Mouse (Mus musculus) cerebellum, adult 8-10 months (tissue): ENCODE measurements around the gene B3galt6.

ENCODE experiments used
- DNase-seq: peaks from one replicate; pipeline ENCODE4 v3.0.0; 2022

B3galt6 gene

DNA sequence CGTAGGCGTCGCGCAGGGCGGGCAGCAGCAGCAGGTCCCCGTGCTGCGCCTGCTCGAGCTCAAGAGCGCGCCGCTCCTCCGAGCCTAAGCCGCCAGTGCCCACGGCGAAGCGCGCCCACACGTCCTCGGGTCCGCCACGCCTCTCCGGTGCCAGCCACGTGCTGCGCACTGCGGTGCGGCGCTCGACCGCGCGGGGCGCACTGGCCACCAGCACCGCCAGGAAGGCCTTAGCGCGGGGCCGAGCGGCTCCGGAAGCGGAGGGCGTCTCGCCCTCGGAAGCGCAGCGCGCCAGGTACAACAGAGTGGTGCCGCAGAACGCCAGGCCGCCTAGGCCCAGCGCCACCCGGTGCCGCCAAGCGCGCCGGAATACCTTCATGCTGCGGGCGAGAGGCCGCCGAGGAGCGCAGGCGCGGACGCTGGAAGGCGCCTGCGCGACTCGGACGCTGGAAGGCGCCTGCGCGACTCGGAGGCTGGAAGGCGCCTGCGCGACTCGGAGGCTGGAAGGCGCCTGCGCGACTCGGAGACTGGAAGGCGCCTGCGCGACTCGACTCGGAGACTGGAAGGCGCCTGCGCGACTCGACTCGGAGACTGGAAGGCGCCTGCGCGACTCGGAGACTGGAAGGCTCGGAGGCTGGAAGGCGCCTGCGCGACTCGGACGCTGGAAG is at the start of gene B3galt6, which contains the start of gene Sdf4:
TSS of gene B3galt6 (minus strand) at position 409 of the 665 bp plus-strand sequence.
TSS of gene Sdf4 (plus strand) at position 632 of the 665 bp plus-strand sequence.
- peak; percentile 89 for DNase-seq

DNA sequence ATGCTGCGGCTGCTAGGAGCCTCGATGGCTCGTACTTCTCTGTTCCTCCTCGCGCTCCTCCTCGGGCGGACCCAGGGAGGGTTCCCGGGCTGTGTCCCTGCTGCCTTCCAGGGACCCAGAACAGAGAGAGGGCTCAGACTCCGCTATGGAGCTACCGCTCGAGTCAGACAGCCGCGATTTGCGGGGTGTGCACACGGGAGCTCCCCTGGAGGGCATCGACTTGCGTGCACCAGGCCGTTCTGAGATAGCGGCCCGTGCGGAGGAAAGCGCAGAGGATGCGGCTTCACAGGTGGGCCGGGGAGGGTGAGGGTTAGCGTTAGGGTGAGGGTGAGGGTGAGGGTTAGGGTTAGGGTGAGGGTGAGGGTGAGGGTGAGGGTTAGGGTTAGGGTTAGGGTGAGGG is 42.5 kb upstream of the B3galt6 start:
- DNase-seq = no peak

DNA sequence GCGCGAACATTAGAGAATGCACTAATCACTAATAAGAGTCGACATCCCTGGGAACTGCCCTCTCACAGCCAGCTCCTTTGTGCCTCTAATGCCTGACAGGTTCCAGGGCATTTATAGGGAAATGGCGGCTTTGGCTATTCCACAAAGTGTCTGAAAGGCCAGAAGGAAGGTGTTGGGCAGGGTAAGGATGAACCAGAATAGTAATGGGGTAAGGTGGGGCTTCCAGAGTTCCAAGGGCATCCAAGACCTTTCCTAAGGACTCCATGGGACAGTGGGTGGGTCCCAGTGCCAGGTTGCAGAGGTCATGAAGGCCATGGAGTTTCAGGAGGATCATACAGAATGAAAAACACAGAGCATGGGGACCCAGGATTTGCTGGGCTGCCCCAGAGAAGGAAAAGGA is 41.9 kb upstream of the B3galt6 start:
- no peak for DNase-seq

DNA sequence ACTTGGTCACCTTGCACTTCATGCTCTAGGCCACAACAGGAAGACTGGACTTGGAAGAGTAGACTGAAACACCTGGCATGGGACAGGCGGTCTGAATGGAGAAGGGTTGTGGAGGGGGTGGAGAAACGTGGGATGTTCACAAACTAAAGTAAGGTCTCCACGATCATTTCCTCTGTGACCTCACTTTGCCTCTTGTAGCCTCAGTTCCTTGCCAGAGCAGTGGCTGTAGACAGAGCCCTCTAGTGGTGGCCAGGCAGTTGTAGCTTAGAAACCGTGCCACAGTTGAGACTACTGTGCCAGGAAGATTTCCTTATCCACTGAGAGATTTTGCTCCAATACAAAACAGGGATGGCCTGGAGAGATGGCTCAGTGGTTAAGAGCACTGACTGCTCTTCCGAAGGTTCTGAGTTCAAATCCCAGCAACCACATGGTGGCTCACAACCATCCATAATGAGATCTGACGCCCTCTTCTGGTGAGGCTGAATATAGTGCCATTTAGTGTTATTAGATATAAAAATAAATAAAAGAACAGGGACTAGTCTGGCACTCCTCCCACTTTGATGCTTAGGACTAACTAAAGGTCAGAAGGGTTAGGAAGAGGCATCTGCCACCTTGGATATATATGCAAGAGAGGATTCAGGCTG is 41.1 kb upstream of the B3galt6 start:
- DNase-seq = peak; percentile 43

DNA sequence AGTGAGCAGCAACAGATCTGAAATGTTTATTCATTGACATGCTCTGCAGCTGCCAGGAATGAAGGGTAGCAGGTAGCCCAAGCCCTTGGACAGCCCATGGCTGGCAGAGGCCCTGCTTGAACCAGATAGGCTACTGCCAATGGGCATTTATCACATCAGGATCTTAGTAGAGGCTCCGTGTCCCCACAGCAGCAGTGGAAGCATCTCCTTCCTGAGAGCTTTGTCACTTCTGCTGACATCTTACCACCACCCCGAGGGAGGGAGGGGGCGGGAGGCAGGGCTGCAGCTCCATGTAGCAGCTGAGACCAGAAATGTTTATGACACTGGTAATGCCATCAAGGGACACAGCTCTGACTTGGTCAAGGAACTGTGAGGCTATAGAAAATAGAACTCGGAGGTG is 40.4 kb upstream of the B3galt6 start:
- peak; percentile 15 for DNase-seq

DNA sequence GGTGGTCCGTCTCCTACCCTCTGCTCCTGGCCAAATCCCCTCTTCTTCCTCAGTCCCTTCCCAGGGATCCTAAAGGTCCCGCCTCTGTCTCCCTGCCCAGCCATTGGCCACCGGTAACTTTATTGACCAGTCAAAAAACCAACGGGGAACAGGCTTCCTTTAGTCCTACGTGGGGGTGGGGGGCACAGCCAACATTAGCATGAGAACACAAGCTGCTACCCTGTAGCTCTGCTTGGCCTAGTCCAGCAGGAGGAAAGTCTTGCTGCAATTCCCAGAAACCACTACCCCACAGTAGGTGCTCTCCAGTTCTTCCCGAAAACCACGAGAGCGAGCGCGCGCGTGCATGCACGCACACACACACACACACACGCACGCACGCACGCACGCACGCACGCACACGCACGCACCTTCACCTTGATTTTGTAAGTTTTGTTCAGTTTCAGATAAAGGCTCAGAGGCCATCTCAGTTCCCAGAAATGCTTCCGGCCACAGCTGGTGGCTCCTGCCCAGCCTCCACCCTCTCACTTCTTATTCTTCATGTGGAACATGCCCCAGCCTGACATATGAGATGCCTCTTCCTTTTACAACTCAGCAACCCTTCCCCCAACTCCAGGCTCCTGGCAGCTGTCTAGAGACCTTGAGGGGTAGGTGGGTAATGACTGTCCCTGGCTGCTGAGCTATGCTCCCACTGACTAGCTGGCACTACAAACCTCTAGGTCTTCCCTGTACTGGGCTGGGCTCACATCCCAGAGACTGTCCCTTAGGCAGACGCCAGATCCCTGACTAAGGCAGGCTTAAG is 39.3 kb upstream of the B3galt6 start:
- peak; percentile 83 for DNase-seq

DNA sequence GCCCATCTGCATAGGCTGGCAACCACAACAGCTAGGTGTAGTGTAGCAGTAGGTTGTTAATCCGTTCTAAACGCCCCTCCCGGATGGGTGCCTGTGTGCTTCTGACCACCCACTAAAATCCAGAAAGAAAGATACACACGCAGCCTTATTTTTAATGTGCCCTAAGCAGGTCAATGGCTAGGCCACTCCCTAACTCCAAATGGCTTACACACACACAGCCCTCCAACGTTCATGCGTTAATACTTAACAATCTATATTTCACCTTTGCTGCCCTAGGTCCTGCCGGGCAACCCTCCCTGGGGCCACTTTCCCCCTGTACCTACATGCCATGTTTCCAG is 38.8 kb upstream of the B3galt6 start:
- DNase-seq = no peak

DNA sequence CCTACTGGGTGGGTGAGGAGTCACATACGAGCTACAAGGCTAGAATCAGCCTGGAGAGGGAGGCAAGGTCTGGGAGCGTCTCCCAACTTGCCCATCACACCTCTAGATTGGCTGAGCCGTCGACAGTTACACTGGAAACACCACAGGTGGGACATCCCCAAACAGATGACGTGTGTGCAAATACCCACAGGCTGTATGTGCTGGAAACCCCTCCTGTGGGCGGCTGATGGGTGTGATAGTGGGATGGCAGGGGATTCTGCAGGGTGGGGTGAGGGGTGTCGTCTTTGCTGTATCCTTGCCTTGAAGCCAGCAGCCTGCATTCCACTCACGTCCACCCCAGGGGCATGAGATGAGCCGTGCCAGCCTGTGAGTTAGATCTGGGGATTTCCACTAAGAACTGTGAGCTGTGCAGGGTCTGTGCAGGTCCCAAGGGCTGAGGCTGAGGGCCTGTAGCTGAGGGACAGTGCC is 38.2 kb upstream of the B3galt6 start:
- DNase-seq = no peak

DNA sequence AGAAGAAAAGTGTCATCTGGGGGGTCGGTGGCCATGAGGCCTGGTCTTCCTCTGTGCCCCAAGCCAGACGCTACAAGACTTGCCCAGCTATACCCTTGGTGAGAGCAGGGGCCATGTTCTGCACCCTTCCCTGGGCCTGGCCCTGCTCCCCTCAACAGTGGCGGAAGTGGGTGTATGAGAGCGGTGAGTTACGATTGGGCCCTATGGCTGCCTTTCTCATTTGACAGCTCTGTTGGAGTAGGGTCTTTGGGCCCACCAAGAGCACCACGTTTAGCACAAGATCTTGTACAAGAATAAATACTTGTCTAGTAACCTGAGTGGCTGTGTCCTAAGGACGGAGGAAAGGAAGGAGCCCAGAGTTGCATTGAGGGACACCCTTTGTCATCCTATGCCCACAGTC is 36.1 kb upstream of the B3galt6 start:
- DNase-seq = no peak

DNA sequence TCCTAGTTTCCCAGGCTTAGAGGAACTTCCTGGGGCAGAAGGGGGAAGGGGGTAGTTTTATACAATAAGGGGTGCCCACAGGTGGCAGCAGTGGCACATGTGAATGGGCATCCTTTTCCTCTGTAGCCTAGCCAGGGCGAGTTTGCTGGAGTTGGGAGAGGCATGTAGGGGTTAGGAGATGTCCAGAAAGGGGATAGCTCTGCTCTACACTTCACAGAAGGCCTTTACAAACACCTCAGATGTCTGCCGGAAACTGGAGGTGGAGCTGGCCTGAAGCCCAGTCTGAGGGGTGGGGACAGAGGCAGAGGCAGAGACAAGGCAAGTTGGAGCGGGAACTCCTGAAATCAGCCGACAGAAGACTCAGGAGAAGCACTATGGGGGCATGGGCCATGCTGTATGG is 33.6 kb upstream of the B3galt6 start, which contains the start of gene Tnfrsf18:
TSS of gene Tnfrsf18 (plus strand) at position 152 of the 400 bp plus-strand sequence.
- peak; percentile 22 for DNase-seq

DNA sequence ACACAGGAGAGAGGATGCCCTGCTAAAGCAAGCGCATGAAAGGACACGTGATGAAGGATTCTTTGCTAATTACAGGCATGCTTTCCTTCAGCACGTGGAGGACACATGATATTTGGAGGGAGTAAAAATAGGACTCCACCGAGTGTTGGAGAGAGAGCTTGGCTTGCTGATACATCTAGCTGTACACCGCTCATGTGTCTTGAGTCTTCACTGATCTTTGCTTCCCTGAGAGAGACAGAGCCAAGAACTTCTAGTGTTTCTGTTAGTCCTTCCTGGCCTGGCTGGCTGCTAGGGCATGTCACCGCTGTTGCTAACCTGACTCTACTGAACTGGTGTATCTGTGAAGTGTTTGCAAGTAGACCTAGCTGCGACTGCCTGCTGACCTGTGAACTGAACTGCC is 31.7 kb upstream of the B3galt6 start:
- DNase-seq = no peak

DNA sequence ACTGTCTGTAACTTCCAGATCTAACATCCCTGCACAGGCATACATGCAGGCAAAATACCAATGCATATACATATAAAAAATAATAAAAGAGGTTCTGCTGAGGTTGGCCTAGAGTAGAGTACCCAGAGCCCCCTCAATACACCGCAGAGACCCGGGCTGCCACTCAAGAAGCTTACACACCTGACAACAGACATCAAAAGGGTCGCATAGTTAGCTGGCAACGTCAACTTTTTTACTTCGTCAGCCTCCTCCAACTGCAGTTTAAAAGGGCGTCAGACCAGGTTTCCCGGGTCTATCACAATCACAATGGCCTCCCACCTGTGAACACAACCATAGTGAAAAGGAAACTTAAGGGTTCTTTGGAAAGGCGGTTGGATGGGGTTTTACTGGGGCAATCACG is 31.1 kb upstream of the B3galt6 start:
- DNase-seq = no peak

DNA sequence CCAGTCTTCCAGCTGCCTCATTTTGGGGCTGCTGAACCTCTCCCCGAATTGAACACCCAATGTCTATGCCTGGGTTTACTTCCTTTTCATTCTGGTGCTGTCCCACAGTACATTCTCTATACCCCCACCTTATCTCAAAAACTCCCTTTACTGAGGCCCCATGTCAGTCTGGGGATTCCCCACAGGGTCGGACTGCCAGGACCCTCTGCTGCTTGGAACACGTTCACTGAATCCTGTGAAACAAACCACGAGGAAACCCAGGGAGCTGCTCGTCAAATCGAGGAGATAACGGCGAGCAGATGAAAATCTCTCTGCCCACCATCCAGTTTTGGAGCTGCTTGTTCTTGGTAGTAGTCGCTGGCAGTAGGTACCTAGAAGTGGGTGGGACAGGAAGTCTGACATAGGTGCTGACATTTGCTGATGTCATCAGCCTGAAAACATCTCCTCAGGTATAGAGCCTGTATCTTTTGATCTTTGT is 29.5 kb upstream of the B3galt6 start:
- DNase-seq = no peak

DNA sequence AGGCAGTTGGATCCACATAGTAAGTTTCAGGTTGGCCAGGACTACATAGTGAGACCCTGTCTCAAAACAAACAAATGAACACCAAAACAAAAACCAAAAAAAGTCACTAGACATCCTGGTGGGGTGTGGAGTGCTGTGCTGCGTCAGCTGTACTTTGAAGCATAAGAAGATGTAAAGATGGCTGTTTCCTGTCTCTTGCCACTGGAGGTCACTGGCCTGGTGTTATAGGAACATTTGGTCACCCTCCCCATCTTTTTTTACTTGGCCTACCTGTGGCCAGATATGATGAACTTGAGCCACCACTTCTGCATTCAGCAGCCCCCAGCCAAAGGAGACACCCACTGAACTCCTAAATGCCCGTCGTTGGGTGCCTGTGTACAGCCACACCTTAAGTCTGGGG is 28.9 kb upstream of the B3galt6 start:
- DNase-seq = no peak

DNA sequence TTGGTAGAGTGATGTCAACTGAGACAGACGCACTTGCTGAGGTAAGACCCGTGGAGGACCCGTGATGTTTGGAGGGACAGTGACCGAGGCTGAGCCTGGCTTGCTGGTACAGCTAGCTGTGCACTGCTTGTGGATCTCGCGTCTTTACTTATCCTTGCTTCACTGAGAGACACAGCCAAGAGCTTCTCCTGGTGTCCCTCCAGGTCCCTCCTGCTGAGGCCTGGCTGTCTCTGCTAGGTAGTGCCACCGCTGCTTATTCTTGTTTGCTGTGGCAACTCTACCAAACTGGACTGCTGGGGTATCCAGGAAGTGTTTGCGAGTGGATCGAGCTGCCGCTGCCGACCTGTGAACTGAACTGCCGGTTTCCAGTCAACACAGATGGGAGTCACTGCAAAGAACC is 27.3 kb upstream of the B3galt6 start:
- DNase-seq = no peak

DNA sequence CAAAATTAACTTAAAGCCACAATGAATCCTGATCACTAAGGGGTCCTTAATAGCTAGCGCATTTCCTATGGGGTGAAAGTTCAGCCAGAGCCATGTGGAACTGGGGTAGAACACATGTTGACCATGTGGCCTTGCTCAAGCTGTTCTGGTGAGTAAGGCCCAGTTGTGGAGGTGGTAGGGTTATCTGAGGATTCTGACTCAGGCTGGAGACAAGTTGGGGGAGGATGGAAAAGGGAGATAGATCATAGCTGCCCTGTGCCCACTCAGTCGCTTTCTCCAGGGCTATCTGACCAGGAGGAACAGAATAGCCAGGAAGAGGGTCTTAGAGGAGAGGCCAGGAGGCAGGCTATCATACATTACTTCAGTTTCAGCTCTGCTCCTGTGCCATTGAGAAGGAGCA is 22.0 kb upstream of the B3galt6 start:
- no peak for DNase-seq

DNA sequence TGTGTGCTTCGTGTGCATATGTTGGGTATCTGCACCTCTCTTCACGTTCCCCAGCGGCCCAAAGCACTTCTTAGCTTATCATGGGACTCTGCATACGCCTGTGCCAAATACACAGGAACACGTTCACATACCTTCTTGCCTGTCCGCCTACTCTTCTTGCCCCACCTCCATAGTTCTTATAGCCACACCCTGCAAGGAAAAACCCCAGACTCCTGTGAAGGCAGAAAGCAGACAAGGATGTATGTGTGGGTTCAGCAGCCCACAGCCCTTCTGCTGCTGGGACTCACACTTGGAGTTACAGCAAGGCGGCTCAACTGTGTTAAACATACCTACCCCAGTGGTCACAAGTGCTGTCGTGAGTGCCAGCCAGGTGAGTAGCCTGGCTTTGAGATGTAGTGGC is 21.2 kb upstream of the B3galt6 start, which contains the start of gene Tnfrsf4:
TSS of gene Tnfrsf4 (plus strand) at position 207 of the 400 bp plus-strand sequence.
- no peak for DNase-seq

DNA sequence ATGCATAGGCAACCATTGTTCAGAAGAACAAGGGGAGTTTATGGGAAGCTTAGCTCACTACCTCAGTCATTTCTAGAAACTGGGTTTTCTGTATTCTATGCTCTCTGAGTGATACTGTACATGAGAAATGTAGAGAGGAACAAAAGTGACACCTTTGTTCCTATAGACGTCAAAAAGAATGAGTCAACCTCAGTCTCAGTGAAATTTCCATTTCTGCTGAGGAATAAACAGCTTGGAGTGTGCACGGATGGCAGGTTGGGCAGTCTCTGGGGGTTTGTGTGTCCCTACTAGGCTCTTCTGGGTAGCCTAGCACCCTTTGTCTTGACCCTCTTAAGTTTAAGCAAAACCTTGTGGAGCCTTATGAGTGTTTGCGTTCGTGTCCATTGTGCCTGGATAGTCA is 15.9 kb upstream of the B3galt6 start:
- no peak for DNase-seq

DNA sequence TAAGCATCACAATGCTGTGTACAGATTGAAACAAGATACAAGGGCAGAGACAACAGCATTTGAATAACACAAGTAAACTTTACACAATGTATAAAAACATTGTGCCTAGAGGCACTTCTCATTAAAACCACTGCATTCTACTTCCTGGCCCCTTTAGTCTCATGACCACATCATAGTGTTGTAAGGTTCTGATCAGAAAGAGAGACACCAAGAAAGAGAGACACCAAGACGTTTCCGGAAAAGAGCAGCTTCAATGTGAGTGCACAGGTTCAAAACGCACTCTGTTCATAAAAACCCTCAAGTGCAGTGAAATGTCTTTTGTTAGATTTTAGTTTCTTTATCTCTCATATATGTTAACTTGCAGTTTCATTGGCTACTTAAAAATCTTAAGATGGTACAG is 11.7 kb upstream of the B3galt6 start:
- DNase-seq = no peak

DNA sequence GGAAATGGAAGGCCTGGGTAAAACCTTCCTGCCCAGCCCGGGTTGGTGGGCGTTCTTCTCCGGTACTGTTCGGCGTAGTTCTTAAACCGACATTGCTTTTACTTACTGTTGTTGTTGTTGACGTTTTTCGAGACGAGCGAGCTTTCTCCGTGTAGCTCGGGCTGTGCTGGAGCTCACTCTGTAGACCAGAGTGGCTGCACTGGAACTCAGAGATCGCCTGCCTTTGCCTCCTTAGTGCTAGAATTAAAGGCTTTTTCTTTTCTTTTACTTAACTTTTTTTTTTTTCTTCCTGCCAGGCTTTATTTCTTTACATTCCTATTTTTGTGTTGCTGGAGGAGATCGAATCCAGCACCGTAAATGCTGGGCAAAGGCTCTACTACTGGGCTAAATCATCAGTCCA is 1.2 kb upstream of the B3galt6 start:
- DNase-seq = no peak

DNA sequence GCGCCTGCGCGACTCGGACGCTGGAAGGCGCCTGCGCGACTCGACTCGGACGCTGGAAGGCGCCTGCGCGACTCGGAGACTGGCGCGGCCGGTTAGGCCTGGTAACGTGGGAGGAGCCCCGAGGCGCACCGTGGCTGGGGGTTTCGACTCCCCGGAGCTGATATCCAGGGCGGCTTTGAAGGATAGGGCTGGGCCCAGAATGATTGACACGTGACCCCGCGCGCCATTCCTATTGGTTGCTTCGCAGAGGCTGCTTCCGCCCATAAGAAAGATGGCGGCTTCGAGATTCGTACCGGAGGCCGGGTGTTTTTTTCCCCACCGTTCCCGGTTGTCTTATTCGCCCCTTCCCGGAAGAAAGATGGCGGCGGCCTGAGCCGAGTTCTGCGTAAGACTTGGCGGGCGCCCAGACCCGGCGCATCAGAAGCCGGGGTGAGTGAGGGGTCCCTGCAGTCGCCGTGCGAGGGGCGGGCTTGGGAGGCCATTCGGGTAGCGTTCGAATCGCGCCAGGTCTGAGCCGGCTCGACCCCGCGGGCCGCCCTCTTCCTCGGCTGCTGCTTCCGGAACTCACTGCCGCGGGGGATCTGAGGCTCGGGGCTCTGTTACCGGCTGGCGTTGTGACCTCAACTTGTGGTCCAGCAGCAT is 578 bp upstream of the B3galt6 start:
- peak; percentile 98 for DNase-seq

DNA sequence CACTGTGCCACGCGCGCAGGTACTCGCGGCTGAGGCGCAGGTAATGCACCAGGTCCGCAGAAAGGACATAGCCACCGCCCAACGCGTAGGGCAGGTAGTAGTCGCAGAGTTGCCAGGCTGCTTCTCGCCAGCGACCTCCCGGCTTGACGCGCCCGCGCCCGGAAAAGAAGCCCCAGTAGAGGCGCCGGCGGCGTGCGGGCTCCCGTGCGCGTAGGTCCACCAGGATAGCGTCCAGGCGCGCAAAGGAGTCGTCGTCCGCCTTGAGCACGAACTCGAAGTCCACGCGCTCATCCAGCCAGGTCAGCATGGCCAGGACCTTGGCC is 580 bp downstream of the B3galt6 start:
- DNase-seq = no peak

DNA sequence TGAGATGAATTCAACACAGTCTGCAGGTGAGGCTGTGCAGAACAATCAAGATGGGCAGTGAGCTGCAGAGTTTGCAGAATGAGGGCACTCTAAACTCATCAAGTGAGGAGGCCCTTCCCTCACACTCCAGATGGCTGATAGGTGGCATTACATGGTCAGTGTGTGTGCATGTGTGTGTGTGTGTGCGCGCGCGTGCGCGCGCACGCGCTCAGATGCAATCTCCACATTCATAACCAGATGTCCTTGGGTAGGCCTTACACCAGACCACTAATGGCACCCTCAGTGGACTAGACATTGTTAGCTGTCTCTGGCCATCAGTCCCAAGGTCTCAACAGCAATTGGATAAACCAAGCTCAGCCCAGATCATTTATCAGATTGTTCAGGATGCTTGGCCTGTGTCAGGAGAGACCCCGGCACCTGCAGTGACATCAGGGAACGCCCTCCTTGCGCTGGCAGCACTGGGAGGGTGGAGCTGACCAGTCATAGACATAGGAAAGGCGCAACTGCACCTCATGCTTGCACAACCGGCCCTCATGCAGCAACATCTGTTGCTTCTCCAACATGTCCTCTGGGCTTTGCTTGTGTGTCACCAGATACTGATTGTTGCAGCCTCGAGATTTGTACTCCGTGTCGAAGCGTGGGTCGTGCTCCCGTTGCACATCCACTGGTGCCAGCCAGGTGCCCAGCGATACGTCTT is 1.1 kb downstream of the B3galt6 start:
- DNase-seq = no peak
